Mouse (Mus musculus) adrenal gland, adult 18-20 months (tissue): ENCODE results near the gene Atg16l2. TPM values are rescaled to one million over a fixed set of nuclear protein-coding genes. Genes with fewer than 3 reads are reported as not detected.

ENCODE experiments used
- DNase-seq, 2 experiments: peaks; one replicate each; pipeline ENCODE4 v3.0.0; 2021 to 2022; ENCODE audit warnings: low spot score in 2 of 2
- total RNA-seq, 2 experiments: library from RNA; stranded (reverse); gene quantifications; 1 replicate in 1 of 2; 2 replicates in 1 of 2; pipeline ENCODE4 v1.2.3; 2021

The Atg16l2 gene
- total RNA-seq, 2 experiments from 2014 or later: 26.7 to 30.9 TPM

- no peak for DNase-seq
Observed at GRCm38 (mm10) chr7:101293138-101293537, 8.9 kb downstream of the Atg16l2 start.

GRCm38 (mm10) chr7:101292696-101293095 is 9.4 kb downstream of the Atg16l2 start:
- DNase-seq: peak in 1 of 2 experiments; percentile 12

- DNase-seq: no peak
Observed at GRCm38 (mm10) chr7:101292086-101292485, 10.0 kb downstream of the Atg16l2 start.

GRCm38 (mm10) chr7:101291641-101292040 is 10.4 kb downstream of the Atg16l2 start:
- no peak for DNase-seq

- DNase-seq: no peak
Observed at GRCm38 (mm10) chr7:101291211-101291610, 10.8 kb downstream of the Atg16l2 start.

- no peak for DNase-seq
Observed at GRCm38 (mm10) chr7:101290401-101290800, 11.7 kb downstream of the Atg16l2 start.

GRCm38 (mm10) chr7:101288436-101288835 is 13.6 kb downstream of the Atg16l2 start:
- peak; percentile 42 to 56 for DNase-seq

GRCm38 (mm10) chr7:101287820-101288219 is 14.2 kb downstream of the Atg16l2 start:
- no peak for DNase-seq

- DNase-seq: no peak
Observed at GRCm38 (mm10) chr7:101286891-101287290, 15.2 kb downstream of the Atg16l2 start.

- DNase-seq: no peak
Observed at GRCm38 (mm10) chr7:101284504-101284903, 17.5 kb downstream of the Atg16l2 start.

- DNase-seq: no peak
Observed at GRCm38 (mm10) chr7:101282721-101283120, 19.3 kb downstream of the Atg16l2 start.

- DNase-seq: no peak
Observed at GRCm38 (mm10) chr7:101272466-101273160, 29.4 kb downstream of the Atg16l2 start.

- DNase-seq: no peak
Observed at GRCm38 (mm10) chr7:101271602-101272001, 30.4 kb downstream of the Atg16l2 start.

GRCm38 (mm10) chr7:101267457-101268259 is 34.4 kb downstream of the Atg16l2 start:
- no peak for DNase-seq

- no peak for DNase-seq
Observed at GRCm38 (mm10) chr7:101263511-101263910, 38.5 kb downstream of the Atg16l2 start.

- DNase-seq: no peak
Observed at GRCm38 (mm10) chr7:101261941-101262546, 40.0 kb downstream of the Atg16l2 start.

GRCm38 (mm10) chr7:101258482-101258881 is 43.6 kb downstream of the Atg16l2 start:
- no peak for DNase-seq

GRCm38 (mm10) chr7:101253071-101253470 is 49.0 kb downstream of the Atg16l2 start:
- DNase-seq: no peak

- DNase-seq: no peak
Observed at GRCm38 (mm10) chr7:101249173-101249572, 52.9 kb downstream of the Atg16l2 start.

GRCm38 (mm10) chr7:101248760-101249159 is 53.3 kb downstream of the Atg16l2 start:
- DNase-seq: no peak

GRCm38 (mm10) chr7:101236712-101237473 is 65.2 kb downstream of the Atg16l2 start:
- no peak for DNase-seq
